Mouse (Mus musculus): ENCODE data around the gene Zfp335. TPM values are rescaled to one million over a fixed set of nuclear protein-coding genes. Genes with fewer than 3 reads are reported as not detected.

Gene Zfp335
- polyA plus RNA-seq, 1 experiment from 2014 or later = 7.6 TPM

- Histone ChIP-seq H3K4me1 (replicated peaks; ENCODE audit: insufficient read depth, low read length) (0 out of 2 replicates have a peak, but pooled peaks cover 5% of the 10 kb centered on the region), H3K9me3 (replicated peaks; ENCODE audit: low read length) (no peaks in the 10 kb centered on the region), H3K9ac (ENCODE audit: low read depth, low read length) (no peak overlapping the region), H3K4me2 (ENCODE audit: low read length) (no peak overlapping the region), H3K4me3 (replicated peaks; ENCODE audit: low read depth, low read length) (no peak overlapping the region), H3K36me3 (ENCODE audit: insufficient read depth, low read length) (no peaks in the 10 kb centered on the region), H3K27ac (no peak overlapping the region), H3K27me3 (ENCODE audit: insufficient read depth, low read length) (no peaks in the 10 kb centered on the region)
- ATAC-seq (replicated peaks; ENCODE audit: low FRiP score, low read depth) (no peak), DNase-seq (ENCODE audit: low spot score) (no peak)
- WGBS = 41% methylated on average over 5 of the region's 5 CpGs
- no peak for TF ChIP-seq CTCF (IDR thresholded peaks at IDR 0.05; ENCODE audit: low read depth)
Observed at GRCm38 (mm10) chr2:164916820-164917219, 5.3 kb upstream of the Zfp335 start.

GRCm38 (mm10) chr2:164913428-164913786, 1.9 kb upstream of the Zfp335 start:
- Histone ChIP-seq H3K4me1 (replicated peaks; ENCODE audit: insufficient read depth, low read length) (peaks cover 16% of the 10 kb centered on the region; the same call in 1 of the 2 replicates), H3K36me3 (ENCODE audit: insufficient read depth, low read length) (peaks cover 7% of the 10 kb centered on the region), H3K9ac (ENCODE audit: low read depth, low read length) (no peak overlapping the region), H3K27ac (0 out of 2 replicates have a peak overlapping the region, but pooled peaks have one; percentile 13), H3K27me3 (ENCODE audit: insufficient read depth, low read length) (no peaks in the 10 kb centered on the region), H3K4me2 (ENCODE audit: low read length) (no peak overlapping the region), H3K9me3 (replicated peaks; ENCODE audit: low read length) (no peaks in the 10 kb centered on the region), H3K4me3 (replicated peaks; ENCODE audit: low read depth, low read length) (no peak overlapping the region)
- DNase-seq (ENCODE audit: low spot score) (peak; percentile 22), ATAC-seq (replicated peaks; ENCODE audit: low FRiP score, low read depth) (no peak)
- TF ChIP-seq CTCF (IDR thresholded peaks at IDR 0.05; ENCODE audit: low read depth) = no peak
- WGBS = 92% methylated on average over 2 of the region's 2 CpGs

- H3K4me3 ChIP-seq (replicated peaks; ENCODE audit: low read depth, low read length) = no peak overlapping the region
- H3K36me3 ChIP-seq (ENCODE audit: insufficient read depth, low read length) = peaks cover 12% of the 10 kb centered on the region
- no peak overlapping the region for H3K4me2 ChIP-seq (ENCODE audit: low read length)
- TF ChIP-seq CTCF (IDR thresholded peaks at IDR 0.05; ENCODE audit: low read depth) = no peak
- H3K27ac ChIP-seq = peak overlapping the region; percentile 94; the same call in 1 of the 2 replicates
- peaks cover 16% of the 10 kb centered on the region; the same call in 1 of the 2 replicates for H3K4me1 ChIP-seq (replicated peaks; ENCODE audit: insufficient read depth, low read length)
- no peak overlapping the region for H3K9ac ChIP-seq (ENCODE audit: low read depth, low read length)
- no peaks in the 10 kb centered on the region for H3K9me3 ChIP-seq (replicated peaks; ENCODE audit: low read length)
- DNase-seq (ENCODE audit: low spot score) (no peak), ATAC-seq (replicated peaks; ENCODE audit: low FRiP score, low read depth) (no peak)
- H3K27me3 ChIP-seq (ENCODE audit: insufficient read depth, low read length) = no peaks in the 10 kb centered on the region
- WGBS = 89% methylated on average over 9 of the region's 9 CpGs
Observed at GRCm38 (mm10) chr2:164912749-164913427, 1.3 kb upstream of the Zfp335 start.

GRCm38 (mm10) chr2:164912151-164912550, 594 bp upstream of the Zfp335 start:
- H3K36me3 ChIP-seq (ENCODE audit: insufficient read depth, low read length) = peaks cover 20% of the 10 kb centered on the region
- H3K9ac ChIP-seq (ENCODE audit: low read depth, low read length) = peak overlapping the region; percentile 77
- H3K9me3 ChIP-seq (replicated peaks; ENCODE audit: low read length) = no peaks in the 10 kb centered on the region
- 3% methylated on average over 12 of the region's 12 CpGs for WGBS
- ATAC-seq (replicated peaks; ENCODE audit: low FRiP score, low read depth) (0 out of 2 replicates have a peak, but pooled peaks have one; percentile 4), DNase-seq (ENCODE audit: low spot score) (peak; percentile 55)
- H3K4me3 ChIP-seq (replicated peaks; ENCODE audit: low read depth, low read length) = peak overlapping the region; percentile 77
- H3K27me3 ChIP-seq (ENCODE audit: insufficient read depth, low read length) = no peaks in the 10 kb centered on the region
- peaks cover 16% of the 10 kb centered on the region; the same call in 1 of the 2 replicates for H3K4me1 ChIP-seq (replicated peaks; ENCODE audit: insufficient read depth, low read length)
- no peak for TF ChIP-seq CTCF (IDR thresholded peaks at IDR 0.05; ENCODE audit: low read depth)
- peak overlapping the region; percentile 94 for H3K27ac ChIP-seq
- H3K4me2 ChIP-seq (ENCODE audit: low read length) = peak overlapping the region; percentile 82

GRCm38 (mm10) chr2:164910360-164911061, 1.0 kb downstream of the Zfp335 start:
- TF ChIP-seq CTCF (IDR thresholded peaks at IDR 0.05; ENCODE audit: low read depth) = no peak
- WGBS = 5% methylated on average over 37 of the region's 37 CpGs
- peak overlapping the region; percentile 82 for H3K4me2 ChIP-seq (ENCODE audit: low read length)
- H3K4me1 ChIP-seq (replicated peaks; ENCODE audit: insufficient read depth, low read length) = peaks cover 16% of the 10 kb centered on the region; the same call in 1 of the 2 replicates
- peak overlapping the region; percentile 77 for H3K4me3 ChIP-seq (replicated peaks; ENCODE audit: low read depth, low read length)
- H3K27ac ChIP-seq = peak overlapping the region; percentile 94
- H3K9ac ChIP-seq (ENCODE audit: low read depth, low read length) = peak overlapping the region; percentile 77
- peaks cover 33% of the 10 kb centered on the region for H3K36me3 ChIP-seq (ENCODE audit: insufficient read depth, low read length)
- ATAC-seq (replicated peaks; ENCODE audit: low FRiP score, low read depth) (0 out of 2 replicates have a peak, but pooled peaks have one; percentile 0), DNase-seq (ENCODE audit: low spot score) (no peak)
- 0 out of 2 replicates have a peak, but pooled peaks cover 4% of the 10 kb centered on the region for H3K9me3 ChIP-seq (replicated peaks; ENCODE audit: low read length)
- no peaks in the 10 kb centered on the region for H3K27me3 ChIP-seq (ENCODE audit: insufficient read depth, low read length)

GRCm38 (mm10) chr2:164909542-164909941, 2.0 kb downstream of the Zfp335 start:
- DNase-seq (ENCODE audit: low spot score) (peak; percentile 86), ATAC-seq (replicated peaks; ENCODE audit: low FRiP score, low read depth) (peak; percentile 18)
- H3K9me3 ChIP-seq (replicated peaks; ENCODE audit: low read length) = 0 out of 2 replicates have a peak, but pooled peaks cover 4% of the 10 kb centered on the region
- H3K4me2 ChIP-seq (ENCODE audit: low read length) = peak overlapping the region; percentile 82
- H3K27me3 ChIP-seq (ENCODE audit: insufficient read depth, low read length) = no peaks in the 10 kb centered on the region
- peak; percentile 72 for TF ChIP-seq CTCF (IDR thresholded peaks at IDR 0.05; ENCODE audit: low read depth)
- WGBS = 77% methylated on average over 1 of the region's 1 CpGs
- H3K36me3 ChIP-seq (ENCODE audit: insufficient read depth, low read length) = peaks cover 38% of the 10 kb centered on the region
- no peak overlapping the region for H3K4me3 ChIP-seq (replicated peaks; ENCODE audit: low read depth, low read length)
- H3K9ac ChIP-seq (ENCODE audit: low read depth, low read length) = 0 out of 2 replicates have a peak overlapping the region, but pooled peaks have one; percentile 13
- H3K4me1 ChIP-seq (replicated peaks; ENCODE audit: insufficient read depth, low read length) = peaks cover 16% of the 10 kb centered on the region; the same call in 1 of the 2 replicates
- no peak overlapping the region for H3K27ac ChIP-seq
